Mouse (Mus musculus): ENCODE results near the gene Samsn1.

Samsn1 gene

DNA sequence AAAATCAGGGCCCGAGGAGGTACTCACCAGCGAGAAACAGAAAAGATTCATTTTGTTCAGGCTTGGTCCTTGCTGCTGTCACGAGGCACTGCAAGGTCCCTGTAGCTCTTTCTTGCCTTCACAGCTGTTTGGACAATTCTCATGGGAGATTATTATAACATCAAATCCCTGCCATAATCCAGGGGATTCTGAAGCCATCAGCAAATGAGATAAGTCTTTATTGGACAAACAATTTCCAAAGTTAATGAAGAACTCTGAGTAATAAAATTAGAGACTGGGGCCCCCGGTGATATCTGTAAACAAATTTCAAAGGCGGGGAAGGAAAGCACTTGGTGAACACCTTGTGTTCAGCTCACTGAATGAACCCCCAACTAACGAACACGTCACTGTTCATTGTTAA lies at the start of gene Samsn1:
Samsn1 (minus strand) TSS at position 101 of the 400 bp plus-strand sequence.
- in situ Hi-C loops (cut with MboI, MseI): no loop called here

DNA sequence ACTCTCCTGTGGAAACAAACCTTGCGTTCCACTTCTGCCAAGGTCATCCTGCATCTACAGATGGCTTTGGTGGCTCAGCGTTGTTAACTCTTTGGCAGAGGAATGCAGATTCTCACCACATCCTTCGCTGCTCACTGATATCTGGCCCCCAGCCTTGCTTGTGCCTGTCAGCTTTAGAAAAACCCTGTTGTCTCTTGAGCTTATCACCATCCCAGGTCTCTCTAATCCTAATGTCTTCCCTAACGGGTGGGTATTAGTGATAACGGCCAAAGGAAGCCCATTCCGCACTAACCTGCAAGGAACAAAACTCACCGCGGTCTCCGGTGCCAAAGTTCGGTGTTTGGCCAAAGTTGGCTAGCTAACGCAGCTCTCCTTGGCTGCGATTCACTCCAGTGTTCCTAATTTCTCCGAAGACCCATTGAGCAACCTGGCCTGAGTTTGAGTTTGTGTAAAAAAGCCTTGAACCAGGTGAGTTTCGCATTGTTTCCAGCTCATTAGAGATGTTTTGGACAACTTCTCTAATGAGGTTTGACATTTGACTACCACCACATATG lies 44.1 kb upstream of the Samsn1 start:
- in situ Hi-C loops (cut with MboI, MseI): no loop called here

DNA sequence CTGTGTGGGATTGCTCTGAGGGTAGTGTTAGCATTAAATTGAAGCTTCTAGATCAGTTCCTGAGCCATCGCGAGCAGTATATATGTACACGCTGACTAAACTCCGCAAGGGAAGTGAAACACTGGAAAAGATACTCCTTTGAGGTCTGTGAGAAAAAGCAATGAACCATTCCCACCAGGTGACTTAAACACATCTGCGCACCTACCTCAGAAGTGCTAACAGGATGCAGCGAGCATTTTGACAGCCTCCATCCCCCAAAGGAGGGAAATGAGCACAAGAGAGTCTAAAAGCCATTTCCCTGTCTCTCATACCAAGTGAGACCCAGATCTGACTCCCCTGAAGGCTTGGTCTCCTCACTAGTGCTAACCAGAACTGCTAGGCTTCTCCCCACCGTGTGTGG lies 32.9 kb upstream of the Samsn1 start:
- in situ Hi-C loops (cut with MboI, MseI): no loop called here

DNA sequence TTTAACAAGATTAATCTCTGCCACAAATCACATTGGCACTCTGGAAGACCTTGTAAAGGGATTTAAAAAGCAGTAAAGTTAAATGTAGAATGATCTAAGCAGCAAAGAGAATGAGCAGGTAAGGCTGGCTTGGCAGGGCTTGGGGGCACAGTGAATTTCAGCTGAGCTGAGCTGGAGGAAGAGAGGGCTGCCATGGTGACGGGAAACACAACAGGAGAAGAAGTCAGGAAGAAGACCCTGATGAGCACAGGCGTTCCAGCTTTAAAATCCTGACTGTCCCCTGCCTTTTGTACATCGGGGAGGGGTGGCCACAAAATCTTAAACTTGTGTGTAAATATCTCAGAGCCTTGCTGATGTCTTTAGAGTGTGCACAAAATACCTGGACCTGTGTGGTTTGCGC lies 32.0 kb upstream of the Samsn1 start:
- in situ Hi-C loops (cut with MboI, MseI): no loop called here

DNA sequence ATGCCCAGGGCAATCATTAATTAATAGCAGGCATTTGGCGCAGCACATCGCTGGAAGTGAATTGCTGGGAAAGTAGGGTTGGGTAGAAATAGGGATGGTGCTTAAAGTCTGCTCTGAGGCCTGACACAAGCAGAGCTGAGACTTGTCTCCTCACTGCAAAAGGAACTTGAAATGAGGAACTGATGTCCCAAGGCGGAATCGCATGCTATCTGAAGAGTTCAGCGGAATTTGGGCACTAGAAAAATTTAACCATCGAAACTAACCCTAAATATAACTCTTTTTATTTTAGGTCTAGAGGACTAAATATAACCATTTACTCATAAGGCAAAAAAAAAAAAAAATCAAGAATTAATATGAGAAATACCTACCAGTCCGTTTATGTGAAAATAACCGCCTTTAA lies 31.5 kb upstream of the Samsn1 start:
- in situ Hi-C loops (cut with MboI, MseI): no loop called here

DNA sequence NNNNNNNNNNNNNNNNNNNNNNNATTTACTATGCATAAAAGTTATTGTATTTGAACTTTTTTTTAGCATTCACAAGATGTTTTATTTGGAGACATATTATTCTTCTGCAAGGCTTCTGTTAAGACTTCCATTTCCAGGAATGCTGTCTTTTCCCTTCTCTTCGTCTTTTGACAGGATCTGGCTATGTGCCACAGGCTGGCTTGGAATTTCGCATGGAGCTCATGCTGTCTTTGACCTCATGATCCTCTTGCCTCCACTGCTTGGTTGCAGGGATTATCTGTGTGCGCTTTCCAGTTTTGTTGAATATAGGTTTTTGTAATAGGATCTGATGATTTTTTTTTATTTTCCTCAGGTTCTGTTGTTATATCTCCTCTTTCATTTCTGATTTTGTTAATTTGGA lies 25.0 kb upstream of the Samsn1 start:
- in situ Hi-C loops (cut with MboI, MseI): no loop called here

GRCm38 (mm10) chr16:76040319-76040945 lies 18.4 kb upstream of the Samsn1 start:
- in situ Hi-C loops (cut with MboI, MseI): no loop called here

DNA sequence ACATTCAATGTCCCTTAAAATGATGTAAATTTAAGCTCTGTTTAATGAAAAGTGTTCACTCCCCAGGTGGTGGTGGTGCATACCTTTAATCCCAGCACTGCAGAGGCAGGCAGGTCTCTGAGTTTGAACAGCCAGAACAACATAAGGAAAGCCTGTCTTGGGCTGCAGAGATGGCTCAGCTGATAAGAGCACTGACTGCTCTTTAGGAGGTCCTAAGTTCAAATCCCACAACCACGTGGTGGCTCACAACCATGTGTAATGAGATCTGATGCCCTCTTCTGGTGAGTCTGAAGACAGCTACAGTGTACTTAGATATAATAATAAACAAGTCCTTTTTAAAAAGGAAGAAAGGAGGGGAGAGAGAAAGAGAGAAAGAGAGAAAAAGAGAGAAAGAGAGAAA lies 2.9 kb downstream of the Samsn1 start:
- in situ Hi-C loops (cut with MboI, MseI): no loop called here

DNA sequence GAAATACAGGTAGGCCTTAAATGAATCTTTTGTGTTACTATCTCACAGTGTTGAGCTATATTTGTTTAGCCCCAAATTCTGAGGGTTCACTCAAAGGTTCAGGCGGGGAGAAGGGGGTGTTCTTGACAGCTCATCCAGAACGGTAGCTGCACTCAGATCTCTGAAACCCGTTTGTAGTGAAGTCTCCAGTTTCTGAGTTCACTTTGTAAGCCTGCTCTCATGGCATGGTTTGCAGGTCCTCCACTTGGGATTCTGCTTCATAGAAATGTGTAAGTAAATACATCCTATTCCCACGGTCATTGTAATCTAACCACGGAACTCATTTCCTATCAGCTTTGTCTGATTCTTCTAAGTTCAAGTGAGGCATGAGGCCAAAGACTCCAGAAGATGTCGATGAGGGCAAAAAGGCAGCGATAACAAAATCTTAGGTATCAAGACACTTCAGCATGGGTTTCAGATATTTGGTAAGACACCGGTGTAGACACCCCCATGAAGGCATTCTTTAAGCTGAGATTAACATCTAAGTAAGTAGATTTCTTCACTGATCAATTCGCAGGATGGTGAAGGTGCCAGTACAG lies 18.2 kb downstream of the Samsn1 start:
- in situ Hi-C loops (cut with MboI, MseI): loop anchor here (10.0 kb wide), 1 partner anchor 219 kb away; no protein-coding TSS in a partner anchor

- in situ Hi-C loops (cut with MboI, MseI): loop anchor here (10.0 kb wide), 1 partner anchor 218 kb away; no protein-coding TSS in a partner anchor
Measured at GRCm38 (mm10) chr16:76002870-76003572, 19.1 kb downstream of the Samsn1 start.

DNA sequence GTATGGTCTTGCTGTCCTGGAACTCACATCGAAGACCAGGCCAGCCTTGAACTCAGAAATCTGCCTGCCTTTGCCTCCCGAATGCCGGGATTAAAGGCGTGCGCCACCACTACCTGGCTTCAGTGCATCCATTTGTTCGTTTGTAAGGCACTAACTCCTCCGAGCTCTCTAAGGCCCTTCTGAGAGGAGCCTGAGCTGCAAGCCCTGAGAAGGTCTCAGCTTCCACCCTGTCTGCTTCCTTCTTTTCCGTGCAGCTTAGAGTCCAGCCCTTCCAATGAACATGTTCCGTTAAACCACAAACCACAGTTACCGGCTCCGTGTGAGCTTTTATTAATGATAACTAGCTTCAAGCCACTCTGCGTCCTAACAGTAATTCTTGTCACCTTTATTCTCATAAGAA lies 19.8 kb downstream of the Samsn1 start:
- in situ Hi-C loops (cut with MboI, MseI): loop anchor here (10.0 kb wide), 1 partner anchor 217 kb away; no protein-coding TSS in a partner anchor

- in situ Hi-C loops (cut with MboI, MseI): loop anchor here (10.0 kb wide), 1 partner anchor 217 kb away; no protein-coding TSS in a partner anchor
Measured at GRCm38 (mm10) chr16:76001788-76002187, 20.3 kb downstream of the Samsn1 start.

- in situ Hi-C loops (cut with MboI, MseI): loop anchor here (10.0 kb wide), 1 partner anchor 215 kb away; no protein-coding TSS in a partner anchor
Measured at GRCm38 (mm10) chr16:76000127-76000526, 22.0 kb downstream of the Samsn1 start.

GRCm38 (mm10) chr16:75990173-75990572 lies 31.9 kb downstream of the Samsn1 start:
- in situ Hi-C loops (cut with MboI, MseI): no loop called here

GRCm38 (mm10) chr16:75983831-75984230 lies 38.2 kb downstream of the Samsn1 start:
- in situ Hi-C loops (cut with MboI, MseI): no loop called here

DNA sequence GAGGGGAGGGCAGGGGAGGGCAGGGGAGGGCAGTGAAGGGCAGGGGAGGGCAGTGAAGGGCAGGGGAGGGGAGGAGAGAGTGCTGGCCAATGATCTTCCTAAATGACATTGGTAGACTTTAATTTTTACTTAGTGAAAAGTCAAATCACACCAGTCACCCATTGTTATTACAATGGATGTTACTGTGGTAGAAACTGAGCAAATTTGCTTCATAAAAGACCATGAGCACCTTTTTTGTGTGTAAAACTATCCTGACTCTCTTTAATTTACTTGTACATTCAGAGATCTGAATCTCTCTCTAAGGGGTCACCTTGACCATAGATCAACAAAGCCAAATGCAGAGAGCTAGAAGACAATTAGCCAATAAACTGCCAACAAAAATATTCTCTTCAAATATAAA lies 42.7 kb downstream of the Samsn1 start:
- in situ Hi-C loops (cut with MboI, MseI): no loop called here

GRCm38 (mm10) chr16:75977798-75978197 lies 44.3 kb downstream of the Samsn1 start:
- in situ Hi-C loops (cut with MboI, MseI): no loop called here

GRCm38 (mm10) chr16:75975682-75976332 lies 46.3 kb downstream of the Samsn1 start:
- in situ Hi-C loops (cut with MboI, MseI): no loop called here

GRCm38 (mm10) chr16:75970266-75970998 lies 51.6 kb downstream of the Samsn1 start:
- in situ Hi-C loops (cut with MboI, MseI): loop anchor here (25.0 kb wide), 1 partner anchor 1783 kb away; no protein-coding TSS in a partner anchor

DNA sequence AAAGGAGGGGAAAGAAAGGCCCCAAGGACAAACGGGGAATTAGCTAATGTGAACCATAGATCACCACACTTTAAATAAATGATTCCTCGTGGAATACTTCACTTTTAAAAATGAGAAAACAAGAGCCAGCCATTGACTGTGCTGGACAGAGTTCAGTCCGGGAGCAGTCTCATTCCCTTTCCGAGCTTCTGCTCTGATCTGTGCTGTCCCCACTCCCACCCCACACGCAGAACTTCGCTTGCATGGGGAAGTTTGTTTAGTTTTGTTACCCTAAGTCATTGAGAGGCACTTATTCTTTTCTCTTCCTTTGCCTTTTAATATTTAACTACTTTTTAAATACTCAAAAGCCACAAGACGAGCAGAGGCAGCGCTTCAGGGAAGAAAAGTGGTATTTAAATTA lies 60.1 kb downstream of the Samsn1 start:
- in situ Hi-C loops (cut with MboI, MseI): loop anchor here (25.0 kb wide), 1 partner anchor 1775 kb away; no protein-coding TSS in a partner anchor

- in situ Hi-C loops (cut with MboI, MseI): loop anchor here (25.0 kb wide), 1 partner anchor 1774 kb away; no protein-coding TSS in a partner anchor
Measured at GRCm38 (mm10) chr16:75961487-75961886, 60.6 kb downstream of the Samsn1 start.
